Mouse (Mus musculus) cerebellum, adult 2 months (tissue): ENCODE data around the gene Fkbp8.

ENCODE experiments used
- CTCF ChIP-seq: fragments of 200-500 bp; IDR thresholded peaks from 2 replicates; pipeline ENCODE4 v1.5.1; 2011; ENCODE audit warnings: low read depth, mild to moderate bottlenecking, control low read depth, low read length, moderate library complexity, borderline replicate concordance; ENCODE audit not compliant: insufficient read depth
- POLR2A ChIP-seq: fragments of 200-500 bp; IDR thresholded peaks from 2 replicates; pipeline ENCODE4 v1.6.1; 2011; ENCODE audit warnings: low read length, control low read depth, borderline replicate concordance; ENCODE audit not compliant: insufficient read depth

GRCm38 (mm10) chr8:70552836-70553235 lies 25.3 kb downstream of the Fkbp8 start:
- no peak for TF ChIP-seq POLR2A
- no peak for TF ChIP-seq CTCF
